Mouse (Mus musculus) adrenal gland (tissue): ENCODE measurements around the gene Gtf2ird1.
"Not testable (repeated sequence)": the region's sequence is repeated elsewhere in the genome, so short reads cannot be mapped to it uniquely, and the experiment has no call there.

Experiments
- intact Hi-C: fragments of 180-260 bp; cut with DNase I; formaldehyde crosslinking; loops from one replicate; pipeline ENCODE4 v1.15.1; 2025

The Gtf2ird1 gene

DNA sequence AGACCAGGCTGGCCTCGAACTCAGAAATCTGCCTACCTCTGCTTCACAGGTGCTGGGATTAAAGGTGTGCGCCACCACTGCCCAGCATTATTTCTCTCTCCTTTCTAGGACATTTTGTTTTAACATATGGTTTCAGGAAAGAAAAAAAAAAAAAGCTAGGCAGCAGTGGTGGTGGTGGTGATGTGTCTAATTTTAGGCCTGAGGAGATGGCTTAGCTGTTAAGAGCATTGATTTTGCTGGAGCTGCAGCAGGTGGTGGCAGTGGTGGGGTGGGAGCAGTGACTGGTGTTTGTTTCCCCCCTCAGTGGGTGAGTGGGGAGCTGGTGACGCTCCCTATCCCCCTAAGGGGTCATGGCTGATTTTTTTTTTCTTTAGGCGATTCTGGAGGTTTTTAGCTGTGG is 103.4 kb downstream of the Gtf2ird1 start:
- intact Hi-C loops: no loop called here

DNA sequence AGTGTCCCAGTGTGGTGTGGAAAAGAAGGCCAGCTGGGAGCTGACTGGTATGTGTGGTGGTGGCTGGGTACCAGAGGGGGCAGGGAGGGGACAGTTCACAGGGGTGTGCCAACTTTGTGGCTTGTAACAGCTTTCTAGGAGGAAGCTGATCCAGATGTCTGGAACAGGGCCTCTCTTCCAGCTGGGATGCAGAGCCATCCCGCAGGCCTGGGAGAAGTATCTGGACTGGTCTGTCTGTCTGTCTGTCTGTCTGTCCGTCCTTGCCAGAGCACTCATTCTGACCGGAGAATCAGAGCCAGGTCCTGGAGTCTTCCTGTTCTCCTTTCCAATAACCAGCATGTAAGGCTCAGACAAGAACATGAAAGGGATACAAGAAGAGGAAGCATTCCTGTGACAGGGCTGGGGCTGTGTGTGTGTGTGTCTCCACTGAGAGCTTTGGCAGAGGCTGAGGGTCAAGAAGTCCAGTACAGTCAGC is 104.0 kb downstream of the Gtf2ird1 start:
- intact Hi-C loops: no loop called here

DNA sequence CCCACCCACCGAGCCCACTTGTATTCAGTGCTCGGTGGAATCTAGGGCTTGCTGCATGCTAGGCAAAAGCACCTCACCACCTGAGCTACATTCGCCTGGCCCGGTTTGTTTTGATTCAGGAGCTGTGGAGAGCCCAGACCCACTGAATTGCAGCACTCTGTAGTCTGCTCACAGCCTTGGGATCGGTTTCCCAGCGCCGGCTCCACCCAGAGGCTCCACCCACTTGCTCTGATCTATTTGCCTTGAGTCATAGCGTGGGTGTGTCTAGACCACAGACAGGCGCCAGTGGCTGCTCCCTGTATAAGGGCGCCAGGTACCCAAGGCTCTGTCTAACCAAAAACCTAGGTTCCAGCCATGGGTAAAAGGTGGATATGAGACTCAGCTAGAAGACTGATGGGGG is 105.9 kb downstream of the Gtf2ird1 start:
- intact Hi-C loops: no loop called here

DNA sequence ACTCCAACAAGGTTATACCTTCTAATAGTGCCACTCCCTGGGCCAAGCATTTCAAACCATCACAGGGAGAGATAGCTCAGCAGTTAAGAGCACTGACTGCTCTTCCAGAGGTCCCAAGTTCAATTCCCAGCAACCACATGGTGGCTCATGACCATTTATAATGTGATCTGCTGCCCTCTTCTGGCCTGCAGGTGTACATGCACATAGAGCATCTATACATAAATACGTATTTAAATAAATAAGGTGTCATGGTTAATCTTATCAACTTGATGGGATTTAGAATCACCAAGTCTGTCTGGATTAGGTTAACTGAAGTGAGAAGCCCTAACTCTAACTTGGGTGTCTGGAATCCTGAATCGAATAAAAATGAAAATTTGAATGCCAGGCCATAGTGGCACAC is 109.5 kb downstream of the Gtf2ird1 start:
- intact Hi-C loops: no loop called here

DNA sequence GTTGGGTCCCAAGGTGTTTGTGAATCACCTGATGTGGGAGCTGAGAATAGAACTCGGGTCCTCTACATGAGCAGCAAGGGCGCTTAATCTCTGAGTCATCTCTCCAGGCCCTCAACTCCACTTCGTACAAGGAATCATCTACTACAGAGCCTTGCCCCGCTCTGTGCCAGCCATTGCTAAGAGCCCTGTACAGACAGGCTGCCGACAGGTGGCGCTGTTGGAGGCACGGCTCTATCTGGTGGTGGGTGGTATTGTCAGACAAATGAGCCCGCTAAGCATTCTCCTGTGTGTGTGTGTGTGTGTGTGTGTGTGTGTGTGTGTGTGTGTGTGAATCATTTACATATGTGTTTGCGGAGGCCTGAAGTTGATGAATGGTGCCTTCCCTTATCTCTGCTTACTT is 111.1 kb downstream of the Gtf2ird1 start:
- intact Hi-C loops: loop anchor here (2.0 kb wide), 1 partner anchor 159 kb away; no protein-coding TSS in a partner anchor

DNA sequence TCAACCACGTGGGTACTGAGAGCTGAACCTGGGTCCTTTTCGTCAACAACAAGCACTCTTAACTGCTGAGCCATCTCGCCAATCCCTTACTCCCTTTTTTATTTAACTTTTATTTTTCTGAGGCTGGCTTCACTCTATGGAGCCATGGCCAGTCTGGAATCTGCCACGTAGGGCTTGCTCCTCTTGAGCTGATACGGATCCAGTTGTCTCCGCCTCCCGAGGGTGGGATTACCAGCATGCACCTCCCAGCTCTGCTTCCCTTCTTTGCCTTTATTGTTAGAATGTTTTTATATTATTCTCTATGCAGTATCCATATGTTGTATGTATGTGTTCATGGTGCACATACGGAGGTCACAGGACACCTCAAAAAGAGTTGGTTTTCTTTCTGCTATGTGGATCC is 112.4 kb downstream of the Gtf2ird1 start:
- intact Hi-C loops: loop anchor here (2.0 to 5.0 kb wide), 2 partner anchors 82 to 157 kb away; no protein-coding TSS in a partner anchor

DNA sequence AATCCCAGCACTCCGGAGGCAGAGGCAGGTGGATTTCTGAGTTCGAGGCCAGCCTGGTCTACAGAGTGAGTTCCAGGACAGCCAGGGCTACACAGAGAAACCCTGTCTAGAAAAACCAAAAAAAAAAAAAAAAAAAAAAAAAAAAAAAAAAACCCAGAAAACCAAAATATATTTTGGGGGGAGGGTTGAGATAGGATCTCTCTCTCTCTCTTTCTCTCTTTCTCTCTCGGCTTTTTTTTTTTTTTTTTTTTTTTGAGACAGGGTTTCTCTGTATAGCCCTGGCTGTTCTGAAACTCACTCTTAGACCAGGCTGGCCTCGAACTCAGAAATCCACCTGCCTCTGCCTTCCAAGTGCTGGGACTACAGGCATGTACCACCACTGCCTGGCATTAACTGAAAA is 113.0 kb downstream of the Gtf2ird1 start:
- intact Hi-C loops: loop anchor here (2.0 to 5.0 kb wide), 2 partner anchors 81 to 163 kb away; no protein-coding TSS in a partner anchor

DNA sequence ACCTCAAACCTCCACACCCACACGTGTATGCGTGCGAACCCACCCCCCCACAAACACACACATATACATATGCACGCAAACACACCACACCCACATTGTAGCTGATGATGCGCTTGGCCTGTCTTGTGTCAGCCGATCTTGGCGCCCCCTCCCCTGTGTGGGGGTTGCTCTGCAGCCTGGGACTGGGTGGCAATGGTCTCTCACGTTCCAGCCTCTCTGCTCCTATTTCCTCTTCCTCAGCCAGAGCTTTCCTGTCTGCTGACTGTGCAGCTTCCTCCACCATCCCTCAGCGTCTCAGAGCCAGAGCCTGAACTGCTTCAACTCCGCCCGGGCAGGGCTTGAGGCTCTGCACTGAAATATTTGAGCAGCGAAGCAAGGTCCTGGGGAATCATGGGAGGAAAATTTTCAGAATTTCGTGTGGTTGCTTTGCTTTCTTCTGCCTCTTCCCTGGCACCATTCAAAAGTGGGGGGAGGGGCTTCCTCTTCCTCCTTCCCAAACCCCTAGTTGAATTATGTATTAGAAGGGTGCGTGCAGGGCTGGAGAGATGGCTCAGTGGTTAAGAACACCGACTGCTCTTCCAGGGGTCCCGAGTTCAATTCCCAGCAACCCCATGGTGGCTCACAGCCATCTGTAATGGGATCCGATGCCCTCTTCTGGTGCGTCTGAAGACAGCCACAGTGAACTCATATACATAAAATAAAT is 113.9 kb downstream of the Gtf2ird1 start:
- intact Hi-C loops: loop anchor here (2.0 to 5.0 kb wide), 2 partner anchors 80 to 162 kb away; no protein-coding TSS in a partner anchor

DNA sequence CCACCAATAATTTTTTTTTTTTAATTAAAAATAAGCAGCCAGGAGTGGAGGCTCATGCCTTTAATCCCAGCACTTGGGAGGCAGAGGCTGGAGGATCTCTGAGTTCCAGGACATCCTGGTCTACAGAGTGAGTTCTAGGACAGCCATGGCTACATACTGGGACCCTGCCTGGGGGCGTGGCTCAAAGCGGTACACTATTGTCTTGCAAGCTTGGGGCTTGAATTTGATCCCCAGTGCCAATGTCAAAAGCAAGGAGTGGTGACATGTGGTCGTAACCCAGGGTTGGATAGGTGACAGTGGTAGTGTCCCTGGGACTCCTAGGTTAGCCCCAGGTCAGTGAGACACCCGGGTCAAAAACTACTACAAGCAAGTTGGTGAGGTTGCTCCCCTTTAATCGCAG is 114.8 kb downstream of the Gtf2ird1 start:
- intact Hi-C loops: loop anchor here (2.0 to 5.0 kb wide), 2 partner anchors 79 to 161 kb away; no protein-coding TSS in a partner anchor

DNA sequence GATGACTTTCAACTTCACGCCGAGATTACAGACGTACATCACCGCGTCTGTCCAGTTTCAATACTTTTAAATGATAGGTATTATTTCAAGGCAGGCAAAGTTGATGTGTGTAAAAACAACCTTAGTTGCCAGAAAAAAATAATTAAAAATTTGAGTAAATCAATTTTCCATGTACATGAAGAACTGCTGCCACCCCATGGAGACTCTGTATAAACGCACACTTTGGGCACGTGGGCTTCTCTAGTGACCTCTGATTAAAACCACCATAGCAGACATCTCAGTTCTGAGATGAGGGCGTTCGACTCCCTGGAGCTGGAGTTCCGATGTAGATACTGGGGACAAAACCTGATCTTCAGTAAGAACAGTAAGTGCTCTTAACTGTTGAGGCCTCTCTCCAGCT is 115.2 kb downstream of the Gtf2ird1 start:
- intact Hi-C loops: loop anchor here (5.0 kb wide), 1 partner anchor 79 kb away; no protein-coding TSS in a partner anchor

DNA sequence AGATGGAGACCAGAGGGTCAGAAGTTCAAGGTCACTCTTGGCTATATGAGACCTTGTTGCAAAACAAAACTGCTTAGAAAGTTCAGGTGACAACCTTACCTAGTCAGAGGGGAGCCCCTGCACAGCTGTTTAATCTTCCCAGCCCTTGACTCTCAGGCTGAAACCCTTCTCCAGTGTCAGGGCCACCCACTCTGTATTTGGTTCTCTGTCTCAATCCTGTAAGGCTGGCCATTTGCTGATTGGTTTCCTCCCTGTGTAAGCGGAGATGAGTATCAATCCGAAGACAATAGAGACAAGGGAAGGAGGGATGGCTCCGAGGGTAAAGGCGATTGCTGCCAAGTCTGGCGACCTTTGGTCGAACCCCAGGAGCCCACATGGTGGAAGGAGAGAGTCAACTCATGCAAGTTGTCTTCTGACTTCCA is 116.4 kb downstream of the Gtf2ird1 start:
- intact Hi-C loops: loop anchor here (5.0 kb wide), 1 partner anchor 78 kb away; no protein-coding TSS in a partner anchor

DNA sequence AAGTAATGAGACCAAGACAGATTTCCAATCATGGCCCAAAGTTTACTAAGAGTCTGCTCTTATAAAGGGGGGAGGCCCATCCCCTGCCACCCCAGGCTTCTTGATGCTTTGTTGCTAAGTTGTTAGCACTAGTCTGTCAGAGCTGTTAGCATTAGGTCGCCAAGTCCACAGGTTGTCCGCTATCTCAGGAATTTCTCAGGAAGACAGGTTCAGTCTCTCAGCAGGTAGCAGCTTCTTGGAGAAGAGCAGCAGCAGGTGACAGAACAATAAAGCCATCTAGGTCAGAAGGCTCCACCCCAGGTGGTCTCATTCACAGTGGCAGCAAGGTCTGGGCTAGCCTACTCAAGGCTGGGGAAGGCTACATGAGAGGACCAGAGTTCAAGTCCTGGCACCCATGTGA is 119.5 kb downstream of the Gtf2ird1 start:
- intact Hi-C loops: not testable (repeated sequence)

DNA sequence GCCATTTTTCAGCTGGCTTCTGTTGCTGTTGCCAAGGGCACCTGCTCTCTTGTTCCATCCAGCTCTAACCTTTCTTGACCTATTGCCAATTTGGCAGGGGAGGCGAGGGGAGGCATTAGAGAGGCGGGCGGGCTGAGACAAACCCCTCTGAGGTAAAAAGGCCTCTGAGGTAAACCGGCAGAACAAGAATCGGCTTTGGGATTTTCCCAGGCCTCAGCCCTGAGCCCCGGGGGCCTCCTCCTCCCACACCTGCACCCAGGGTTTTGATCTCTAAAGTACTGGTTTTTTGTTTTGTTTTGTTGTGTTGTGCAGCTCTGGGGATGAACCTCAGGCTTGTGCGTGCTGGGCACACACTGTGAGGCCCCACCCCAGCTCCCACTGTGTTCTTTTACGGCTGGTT is 123.8 kb downstream of the Gtf2ird1 start:
- intact Hi-C loops: no loop called here

DNA sequence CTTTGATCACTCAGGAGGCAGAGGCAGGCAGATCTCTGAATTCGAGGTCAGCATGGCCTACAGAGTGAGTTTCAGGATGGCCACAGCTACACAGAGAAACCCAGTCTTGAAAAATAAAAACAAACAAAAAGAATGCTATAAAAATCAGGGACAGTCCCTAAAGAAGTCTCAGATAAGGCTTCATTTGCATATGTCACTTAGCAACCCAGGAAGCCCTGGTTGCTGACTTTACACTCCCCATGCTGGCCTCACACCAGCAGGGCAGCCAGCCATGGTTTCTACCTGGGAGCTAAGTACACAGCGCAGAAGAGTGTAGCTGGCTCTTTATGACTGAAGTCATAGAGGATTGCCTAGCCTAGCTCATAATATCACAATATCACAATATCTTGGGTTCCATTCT is 126.4 kb downstream of the Gtf2ird1 start:
- intact Hi-C loops: no loop called here

DNA sequence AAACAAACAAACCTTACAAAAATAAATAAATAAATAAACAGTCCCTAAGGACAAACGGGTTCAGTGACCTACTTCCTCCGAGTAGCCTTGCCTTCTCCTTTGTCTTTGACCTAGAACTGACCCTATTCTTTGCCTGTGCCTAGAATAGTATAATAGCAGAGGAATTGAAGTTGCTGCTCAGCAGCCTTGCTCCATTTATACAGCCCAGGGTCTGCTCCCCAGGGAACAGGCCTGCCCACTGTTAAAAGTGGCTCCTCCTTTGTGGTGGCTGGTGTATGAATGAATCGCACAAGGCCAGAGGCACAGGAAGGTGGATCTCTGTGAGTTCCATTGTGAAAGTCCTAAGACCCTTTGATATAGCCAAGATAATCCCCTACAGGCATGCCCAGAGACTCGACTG is 127.2 kb downstream of the Gtf2ird1 start:
- intact Hi-C loops: no loop called here

DNA sequence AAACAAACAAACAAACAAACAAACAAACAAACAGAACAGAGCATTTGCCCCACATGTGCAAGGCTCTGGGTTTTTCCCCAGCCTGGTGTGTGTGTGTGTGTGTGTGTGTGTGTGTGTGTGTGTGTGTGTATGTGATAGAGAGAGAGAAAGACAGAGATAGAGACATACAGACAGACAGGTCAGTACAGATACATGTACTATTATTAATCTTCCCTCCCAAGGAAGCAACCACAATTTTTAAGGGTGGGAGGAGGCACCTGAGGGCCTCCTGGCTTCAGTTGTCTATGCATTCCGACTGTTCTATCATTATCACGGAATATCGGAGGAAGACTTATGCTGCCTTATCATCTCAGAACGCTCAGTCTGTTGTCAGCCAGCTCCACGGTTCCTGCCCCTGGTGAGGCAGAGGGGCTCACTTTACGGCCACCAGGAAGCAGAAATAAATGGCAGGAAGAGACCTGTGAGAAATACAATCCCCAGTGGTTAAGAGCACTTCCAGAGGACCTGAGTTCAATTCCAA is 128.0 kb downstream of the Gtf2ird1 start:
- intact Hi-C loops: no loop called here

DNA sequence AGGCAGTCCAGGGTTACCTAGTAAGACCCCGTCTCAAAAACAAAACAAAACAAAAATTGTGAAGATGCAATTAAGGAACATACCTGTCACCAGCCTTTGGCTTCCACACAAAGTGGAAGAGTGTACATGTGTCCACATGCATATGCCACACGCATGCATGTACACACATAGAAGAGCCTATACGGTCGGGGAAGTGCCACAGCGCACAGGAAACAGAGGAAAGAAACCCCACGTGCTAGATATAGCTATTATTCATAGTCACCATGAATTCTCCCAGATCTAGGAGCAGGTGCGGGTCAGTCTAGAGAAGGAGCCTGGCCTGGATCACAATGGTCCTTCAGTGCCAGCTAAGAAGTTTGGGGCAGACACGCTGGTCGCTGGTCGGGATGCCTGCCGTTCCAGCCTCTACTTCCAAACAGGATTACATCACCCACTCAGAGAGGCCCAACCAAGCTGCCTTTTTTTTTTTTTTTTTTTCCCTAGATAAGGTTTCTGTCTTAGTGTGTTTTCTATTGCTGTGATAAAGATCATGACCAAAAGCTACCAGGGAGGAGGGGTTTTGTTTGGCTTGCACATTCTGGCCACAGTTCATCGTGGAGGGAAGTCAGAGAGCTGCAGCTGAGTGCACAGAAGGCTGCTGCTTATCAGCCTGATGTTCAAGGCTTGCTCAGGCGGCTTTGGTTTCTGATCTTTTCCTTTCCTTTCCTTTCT is 130.5 kb downstream of the Gtf2ird1 start:
- intact Hi-C loops: no loop called here

DNA sequence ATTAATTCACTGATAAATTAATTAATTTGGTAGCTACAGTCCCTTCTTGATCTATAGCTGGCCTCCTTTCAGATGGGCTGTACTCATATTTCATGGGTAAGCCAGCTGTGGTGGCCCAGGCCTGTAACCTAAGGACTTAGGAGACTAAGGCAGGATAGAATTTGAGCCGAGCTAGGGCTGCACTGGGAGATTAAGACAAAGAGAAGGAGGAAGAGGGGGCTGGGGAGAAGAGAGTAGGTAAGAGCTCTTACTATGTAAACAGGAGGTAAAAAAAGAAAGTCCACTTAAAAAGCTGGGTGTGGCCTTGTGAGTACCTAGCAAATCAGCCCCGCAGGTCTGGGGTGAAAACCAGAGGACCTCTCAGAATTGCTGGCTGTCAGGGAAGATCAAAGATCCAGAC is 132.6 kb downstream of the Gtf2ird1 start:
- intact Hi-C loops: no loop called here

DNA sequence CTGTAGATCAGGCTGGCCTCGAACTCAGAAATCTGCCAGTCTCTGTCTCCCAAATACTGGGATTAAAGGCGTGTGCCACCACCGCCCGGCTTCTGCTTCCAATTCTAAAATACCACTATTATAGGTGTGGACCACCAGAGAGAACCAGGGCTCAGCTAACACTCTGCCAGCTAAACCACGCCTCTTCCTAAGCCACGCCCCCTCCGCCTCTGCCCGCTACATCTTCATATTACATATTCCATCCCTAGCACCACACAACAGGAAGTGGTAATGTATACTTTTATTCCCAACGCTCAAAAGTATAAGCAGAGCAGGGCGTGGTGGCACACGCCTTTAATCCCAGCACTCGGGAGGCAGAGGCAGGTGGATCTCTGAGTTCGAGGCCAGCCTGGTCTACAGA is 133.2 kb downstream of the Gtf2ird1 start:
- intact Hi-C loops: no loop called here

DNA sequence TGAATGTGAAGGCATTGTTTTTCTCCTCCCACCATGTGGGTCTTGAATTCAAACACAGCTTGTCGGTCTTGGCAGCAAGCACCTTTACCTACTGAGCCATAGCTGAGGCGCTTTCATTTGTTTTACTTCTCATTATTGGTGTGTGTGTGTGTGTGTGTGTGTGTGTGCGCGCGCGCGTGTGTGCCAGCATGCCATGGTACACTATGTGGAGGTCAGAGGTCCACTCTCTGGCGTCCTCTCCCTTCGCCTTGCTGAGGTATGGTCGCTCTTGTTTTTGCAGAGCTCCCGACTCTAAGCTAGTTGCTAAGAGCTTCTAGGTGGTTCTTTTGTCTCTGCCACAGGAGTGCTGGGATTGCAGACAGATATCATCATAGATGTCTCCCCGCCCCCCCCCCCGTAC is 134.2 kb downstream of the Gtf2ird1 start:
- intact Hi-C loops: no loop called here

DNA sequence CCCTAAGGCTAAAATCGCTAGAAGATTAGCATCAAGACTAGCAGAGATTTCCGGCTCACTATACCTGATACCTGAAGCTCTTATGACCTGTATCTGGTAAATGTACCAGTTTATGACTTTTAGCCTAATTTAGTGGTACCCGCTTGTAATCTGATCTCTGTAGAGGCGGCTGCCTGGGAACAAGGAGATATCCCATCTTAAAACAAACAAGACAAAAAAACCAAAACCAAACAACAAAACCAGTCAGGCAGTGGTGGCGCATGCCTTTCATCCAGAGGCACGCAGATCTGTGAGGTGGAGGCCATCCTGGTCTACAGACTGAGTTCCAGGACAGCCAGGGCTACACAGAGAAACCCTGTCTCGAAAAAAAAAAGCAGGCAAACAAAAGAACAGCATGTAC is 134.8 kb downstream of the Gtf2ird1 start:
- intact Hi-C loops: no loop called here

DNA sequence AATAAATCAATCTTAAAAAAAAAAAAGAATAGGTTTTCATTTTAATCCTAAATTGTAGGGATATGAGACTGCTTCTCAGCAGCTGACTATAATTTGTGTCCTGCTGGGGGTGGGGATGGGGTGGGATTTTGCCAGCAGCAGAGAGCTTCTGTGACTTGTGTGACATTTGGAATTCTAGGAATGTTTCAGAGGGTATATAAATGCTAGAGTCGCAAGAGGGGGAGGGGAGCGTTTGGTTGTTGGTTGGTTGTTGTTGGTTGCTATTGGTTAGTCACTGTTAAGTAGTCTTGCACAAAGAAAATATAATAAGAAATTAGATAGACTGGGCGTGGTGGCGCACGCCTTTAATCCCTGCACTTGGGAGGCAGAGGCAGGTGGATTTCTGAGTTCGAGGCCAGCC is 137.6 kb downstream of the Gtf2ird1 start:
- intact Hi-C loops: no loop called here
